Mouse (Mus musculus) c-Kit-positive CD71-negative TER-119-negative erythroid progenitor cells, embryonic 14.5 days (primary cell): ENCODE results near the gene Nrtn.

Experiments
- DNase-seq: peaks from one replicate; pipeline ENCODE4 v3.0.0-alpha.2; 2013; ENCODE audit warnings: low read depth

Nrtn gene

DNA sequence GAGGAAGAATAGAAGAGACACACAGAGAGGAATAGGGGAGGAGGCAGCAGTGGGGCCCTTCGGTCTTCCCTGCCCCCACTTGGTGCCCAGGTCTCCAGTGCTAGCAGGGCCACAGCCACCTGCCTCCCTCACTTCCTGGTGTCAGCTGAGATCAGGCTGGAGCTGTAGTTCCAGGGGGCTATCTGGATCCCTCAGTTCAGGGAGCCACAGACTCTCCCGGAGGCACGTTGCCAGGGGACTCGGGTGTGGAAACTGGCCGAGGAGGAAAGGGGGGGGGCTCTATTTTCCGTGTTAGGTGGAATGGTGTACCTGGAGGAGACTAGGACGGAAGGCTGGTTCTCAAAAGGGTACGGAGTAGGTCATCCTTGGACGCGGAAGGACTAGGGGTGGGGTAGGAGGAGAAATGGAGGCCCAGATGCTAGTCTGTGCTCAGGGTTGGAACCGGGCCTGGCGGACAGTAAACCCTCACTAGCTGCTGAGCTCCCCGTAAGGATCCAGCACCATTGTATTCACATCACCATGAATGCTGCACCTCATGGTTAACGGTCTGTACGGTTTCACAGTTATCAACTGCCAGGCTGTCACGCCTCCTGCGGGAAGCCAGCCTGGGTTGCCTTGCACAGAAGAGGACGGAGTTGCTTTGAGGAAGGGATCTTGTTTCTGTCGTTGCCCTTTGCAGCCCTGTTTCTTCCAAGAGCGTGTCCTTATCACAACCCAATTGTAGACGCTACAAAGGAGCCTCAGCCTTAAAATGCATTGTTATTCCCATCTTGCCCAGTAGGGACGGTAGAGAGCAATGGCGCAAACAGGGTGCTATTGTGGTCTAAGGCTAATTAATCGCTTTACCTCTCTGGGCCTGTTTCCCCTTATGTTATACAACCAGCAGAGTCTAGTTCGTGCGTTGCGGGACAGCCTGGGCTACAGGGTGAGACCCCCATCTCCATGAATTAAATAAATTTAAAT lies 5.7 kb upstream of the Nrtn start:
- DNase-seq = peak; percentile 88

DNA sequence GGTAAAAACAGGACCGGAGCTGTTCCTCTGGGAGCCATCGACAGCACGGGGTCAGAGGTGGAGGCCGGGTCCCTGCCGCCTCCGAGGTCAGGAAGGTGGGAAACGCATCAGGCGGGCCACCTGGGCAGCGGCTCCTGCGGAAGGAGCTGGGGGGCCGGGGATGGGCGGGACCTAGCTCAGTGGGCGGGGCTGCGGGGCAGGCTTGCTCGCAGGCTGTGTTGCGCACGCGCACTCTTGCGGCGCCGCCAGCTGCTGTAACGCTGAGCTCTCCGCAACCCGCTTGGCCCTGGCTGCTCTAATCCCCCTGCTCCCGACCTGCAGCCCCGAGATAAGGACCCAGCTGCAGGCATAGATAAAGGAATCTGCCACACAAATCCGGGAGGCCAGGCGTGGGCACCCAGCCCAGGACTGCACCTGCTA lies 4.7 kb upstream of the Nrtn start:
- DNase-seq = peak; percentile 83

- no peak for DNase-seq
Observed at GRCm38 (mm10) chr17:56761077-56761476, 3.7 kb upstream of the Nrtn start.

- DNase-seq = no peak
Observed at GRCm38 (mm10) chr17:56759261-56759660, 1.9 kb upstream of the Nrtn start.

GRCm38 (mm10) chr17:56758132-56758531 lies 802 bp upstream of the Nrtn start:
- DNase-seq = peak; percentile 66

DNA sequence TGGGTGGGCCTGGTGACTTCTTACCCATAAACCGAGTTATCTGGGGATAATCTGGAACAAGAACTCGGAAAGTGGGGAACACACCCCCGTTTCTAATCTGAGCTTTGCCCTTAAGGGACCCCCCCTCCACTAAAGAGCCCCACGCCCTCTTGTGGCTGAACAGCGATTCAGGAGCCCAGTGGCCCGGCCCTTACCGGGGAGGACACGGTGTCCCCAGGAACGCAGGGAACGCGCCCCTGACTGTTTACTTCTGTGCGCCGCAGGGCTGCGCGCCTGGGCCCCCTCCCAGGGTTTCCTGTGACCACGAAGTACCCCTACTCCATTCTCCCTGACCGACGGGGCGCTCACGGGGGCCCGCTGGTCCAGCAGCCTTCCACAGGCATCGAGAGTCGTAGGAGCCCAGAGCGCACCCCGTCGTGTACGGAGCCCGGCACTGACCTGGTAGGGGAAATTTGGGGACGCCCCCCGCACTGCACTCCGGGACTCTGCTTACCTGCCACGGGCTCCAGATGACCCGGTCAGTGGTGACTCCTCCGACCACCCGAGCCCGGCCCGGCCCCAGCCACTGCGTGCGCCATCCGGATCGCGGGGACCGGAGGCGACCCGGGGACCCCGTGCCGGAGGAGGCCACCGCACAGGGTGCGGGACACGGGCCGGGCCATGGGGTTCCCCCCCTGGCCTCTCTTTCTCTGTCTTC lies 479 bp downstream of the Nrtn start:
- DNase-seq = no peak

DNA sequence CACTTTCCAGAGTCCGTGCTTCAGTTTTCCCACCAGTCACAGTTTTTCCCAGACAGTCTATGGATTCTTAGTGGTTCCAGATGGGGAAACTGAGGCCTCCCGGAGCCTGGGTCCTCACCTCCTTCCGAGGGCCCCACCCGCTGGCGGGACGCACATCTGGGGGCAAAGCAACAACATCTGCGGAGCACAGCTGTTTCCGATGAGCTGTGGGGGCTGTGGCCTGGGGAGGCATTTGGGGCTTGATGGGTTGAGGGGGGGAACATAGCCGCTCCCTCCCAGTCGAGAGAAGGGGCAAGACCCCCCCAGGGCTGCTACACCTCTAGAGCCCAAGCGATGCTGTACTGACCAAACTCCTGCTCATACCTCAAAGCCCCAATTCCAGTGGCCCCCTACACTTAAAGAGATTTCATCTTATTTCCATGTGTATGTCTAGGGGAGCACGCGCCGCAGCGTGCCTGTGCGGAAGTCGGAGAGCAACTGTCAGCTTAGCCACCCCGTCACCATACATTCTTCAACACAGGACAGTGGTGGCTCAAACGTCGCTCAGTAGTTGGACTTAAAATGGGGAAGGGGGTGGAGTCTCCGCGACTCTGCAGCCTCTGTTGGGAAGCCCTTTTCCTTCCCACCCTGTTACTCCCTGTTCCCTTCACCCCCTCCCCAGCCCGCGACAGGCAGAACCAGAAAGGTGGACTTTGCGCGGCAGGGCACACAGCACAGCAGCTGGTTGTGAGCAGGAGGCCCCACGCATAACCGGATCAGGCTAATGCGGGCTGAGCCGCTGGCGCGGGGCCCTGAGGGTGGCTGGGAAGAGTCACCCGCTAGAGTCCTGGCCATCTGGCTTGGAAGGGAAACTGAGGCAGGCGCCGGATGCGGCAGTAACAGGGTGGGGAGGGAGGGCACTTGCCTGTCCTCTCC lies 2.8 kb downstream of the Nrtn start:
- DNase-seq = no peak

DNA sequence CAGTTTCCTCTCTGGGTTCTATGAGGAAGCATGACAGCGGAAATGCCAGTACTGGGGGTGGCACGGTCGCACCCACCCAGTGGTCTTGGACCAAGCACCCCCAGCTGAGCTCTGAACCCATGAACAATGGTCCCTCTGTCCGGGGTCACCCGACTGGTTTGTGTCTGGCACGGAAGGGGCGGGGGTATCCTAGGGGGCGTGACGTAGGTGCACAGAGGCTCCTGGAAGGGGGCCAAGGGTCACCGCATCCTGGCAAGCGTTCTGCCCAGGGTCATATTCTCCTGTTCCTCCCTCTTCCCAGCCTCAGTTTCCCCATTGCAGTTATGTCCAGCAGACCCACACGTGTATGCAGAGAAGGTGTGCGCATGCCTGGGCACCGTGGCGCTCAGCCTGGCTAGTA lies 3.9 kb downstream of the Nrtn start:
- DNase-seq = no peak

- DNase-seq = no peak
Observed at GRCm38 (mm10) chr17:56751404-56752072, 5.8 kb downstream of the Nrtn start.

- DNase-seq = no peak
Observed at GRCm38 (mm10) chr17:56744173-56744572, 13.2 kb downstream of the Nrtn start.

- DNase-seq = no peak
Observed at GRCm38 (mm10) chr17:56740788-56741160, 16.6 kb downstream of the Nrtn start.

DNA sequence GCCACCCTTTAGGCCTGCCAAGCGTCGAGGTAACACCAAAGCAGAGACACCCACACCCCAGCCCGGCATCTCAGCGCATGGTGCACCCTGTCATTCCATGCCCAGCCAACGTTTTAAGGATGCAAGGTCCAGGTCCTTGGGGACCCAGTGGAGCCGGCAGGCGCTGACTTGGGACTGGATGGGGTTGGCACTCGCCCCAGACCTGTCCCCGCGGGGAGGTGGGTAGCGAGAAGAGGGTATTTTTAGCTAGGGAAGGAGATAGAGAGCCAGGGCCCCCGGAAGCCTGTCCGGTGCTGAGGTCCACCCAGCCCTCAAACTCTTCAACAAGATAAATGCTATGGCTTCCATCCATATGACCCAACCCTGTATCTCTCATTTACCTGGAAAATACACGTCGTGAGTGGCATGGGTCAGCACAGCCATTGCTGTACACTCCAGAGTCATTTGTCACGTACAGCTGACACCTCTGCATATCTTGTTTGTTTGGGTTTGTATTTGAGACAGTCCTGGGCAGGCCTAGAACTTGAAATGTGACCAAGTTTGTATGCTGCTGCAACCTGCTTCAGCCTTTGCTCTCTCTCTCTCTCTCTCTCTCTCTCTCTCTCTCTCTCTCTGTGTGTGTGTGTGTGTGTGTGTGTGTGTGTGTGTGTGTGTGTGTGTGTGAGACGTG lies 17.1 kb downstream of the Nrtn start:
- no peak for DNase-seq

DNA sequence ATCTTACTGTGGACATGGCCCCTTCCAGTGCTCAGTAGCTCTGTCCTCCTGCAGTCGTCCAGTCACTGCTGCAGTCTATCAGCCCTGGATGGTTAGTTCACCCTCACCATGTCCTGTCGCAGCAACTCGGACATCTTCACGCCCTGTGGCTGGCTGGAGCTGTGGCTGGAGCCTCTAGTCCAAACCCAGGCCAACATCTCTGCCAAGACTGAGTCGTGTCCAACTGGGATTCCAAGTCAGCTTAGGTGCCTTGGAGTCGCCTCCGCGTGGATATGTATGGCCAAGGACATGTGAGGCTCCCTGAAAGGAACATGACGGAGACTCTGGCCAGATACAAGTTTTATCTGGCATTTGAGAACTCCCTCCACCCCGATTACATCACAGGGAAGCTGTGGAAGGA lies 19.1 kb downstream of the Nrtn start:
- DNase-seq = no peak

DNA sequence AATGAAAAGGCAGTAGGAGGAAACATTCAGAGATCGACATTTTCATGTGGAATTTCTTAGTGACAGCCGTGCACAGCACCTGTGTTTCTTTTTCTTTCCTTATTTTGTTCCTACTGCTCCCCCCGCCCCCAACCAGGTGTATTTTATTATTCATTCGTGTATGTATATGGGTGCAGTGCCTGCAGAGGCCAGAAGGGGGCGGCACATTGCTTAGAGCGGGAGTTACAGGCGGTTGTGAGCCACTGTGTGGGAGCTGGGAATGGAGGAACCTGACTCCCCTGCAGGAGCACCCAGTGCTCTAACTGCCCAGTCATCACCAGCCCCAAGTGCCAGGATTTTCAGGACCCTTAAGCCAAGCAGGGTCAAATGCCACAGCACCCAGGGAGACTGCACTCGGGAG lies 20.8 kb downstream of the Nrtn start:
- DNase-seq = no peak

- DNase-seq = no peak
Observed at GRCm38 (mm10) chr17:56729656-56730055, 27.7 kb downstream of the Nrtn start.

DNA sequence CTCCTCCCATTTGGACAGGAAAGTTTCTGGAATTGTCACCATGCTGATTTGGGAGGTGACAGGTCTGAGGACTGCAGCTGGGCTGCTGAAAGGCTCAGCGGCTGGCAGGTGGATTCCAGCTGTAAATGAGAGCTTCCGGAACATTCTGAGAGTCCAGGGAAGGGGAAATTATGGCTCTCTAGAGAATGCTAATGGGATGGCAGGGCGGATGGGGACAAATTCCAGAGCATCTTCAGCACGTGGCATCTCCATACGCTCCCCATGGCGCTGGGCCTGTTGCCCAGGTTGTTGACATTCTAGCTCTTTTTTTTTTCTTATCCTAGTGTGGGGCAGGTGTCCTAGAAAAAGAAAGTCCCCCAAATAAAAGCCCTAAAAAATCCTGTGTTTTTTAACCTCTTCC lies 28.2 kb downstream of the Nrtn start:
- no peak for DNase-seq

- no peak for DNase-seq
Observed at GRCm38 (mm10) chr17:56728117-56728516, 29.2 kb downstream of the Nrtn start.

DNA sequence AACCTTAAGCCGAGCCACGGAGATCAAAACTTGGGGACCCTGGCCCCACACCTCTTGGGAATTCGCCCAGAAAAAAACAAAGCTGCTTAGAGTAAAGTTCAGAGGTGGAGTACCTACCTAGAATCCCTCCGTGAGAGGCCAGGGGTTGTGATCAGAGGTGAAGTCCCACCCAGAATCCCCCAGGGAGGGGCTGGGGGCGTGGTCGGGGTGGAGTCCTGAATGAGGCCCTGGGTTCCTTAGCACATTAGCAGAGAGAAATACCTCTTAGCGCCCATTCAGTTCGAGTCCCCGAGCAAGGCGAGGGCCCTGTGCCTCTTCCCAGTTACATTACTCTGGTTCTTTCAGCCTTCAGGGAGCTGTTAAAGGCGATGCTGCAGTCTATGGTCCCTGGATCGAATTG lies 29.7 kb downstream of the Nrtn start:
- DNase-seq = no peak

- DNase-seq = no peak
Observed at GRCm38 (mm10) chr17:56727029-56727649, 30.2 kb downstream of the Nrtn start.

DNA sequence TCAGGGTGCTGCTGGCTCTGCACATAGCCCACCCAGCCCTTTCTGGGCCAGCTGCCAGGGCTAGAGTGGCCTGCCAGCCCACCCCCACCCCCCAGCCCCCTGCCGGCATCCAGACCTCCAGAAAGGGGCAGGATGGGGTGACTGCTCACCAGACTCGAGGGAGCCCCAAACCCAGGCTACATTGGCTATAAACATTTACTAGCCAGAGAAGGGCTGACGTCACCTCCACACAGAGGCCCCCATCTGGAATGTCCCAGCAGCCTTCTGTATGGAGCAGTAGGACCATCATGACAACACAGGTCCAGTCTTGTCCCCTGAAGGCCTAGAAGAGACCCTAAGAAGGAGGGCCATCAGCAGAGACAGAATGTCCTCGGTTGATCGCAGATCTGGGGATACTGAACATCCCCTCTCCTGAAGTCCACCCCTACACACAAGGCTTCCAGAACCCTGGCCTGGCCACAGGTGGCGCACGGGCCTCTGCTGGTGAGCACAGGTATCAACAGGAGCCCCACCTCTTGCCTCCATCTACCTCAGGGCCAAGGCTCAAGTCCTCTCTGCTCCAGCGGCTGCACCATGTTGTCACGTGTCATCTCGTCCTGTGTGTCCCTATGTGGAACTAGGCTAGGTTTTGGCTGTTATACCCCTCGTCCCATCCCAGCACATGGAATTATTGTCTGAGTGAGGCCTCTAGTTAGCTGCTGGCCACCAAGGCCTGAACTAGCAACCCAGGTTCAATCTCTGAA lies 33.7 kb downstream of the Nrtn start:
- no peak for DNase-seq
